Mouse (Mus musculus) urinary bladder, postnatal 25 days (tissue): ENCODE measurements around the gene Dmd.
"Not testable (repeated sequence)": the region's sequence is repeated elsewhere in the genome, so short reads cannot be mapped to it uniquely, and the experiment has no call there.

Experiments
- DNase-seq: peaks from one replicate; pipeline ENCODE4 v3.0.0; 2022; ENCODE audit warnings: low spot score

The Dmd gene

GRCm38 (mm10) chrX:82948630-82949029, at the start of gene Dmd:
Gene Dmd, plus strand, starts transcription at chrX:82948870.
- DNase-seq = no peak

GRCm38 (mm10) chrX:82901515-82901914, 47.2 kb upstream of the Dmd start:
- no peak for DNase-seq

GRCm38 (mm10) chrX:82987683-82988082, 39.0 kb downstream of the Dmd start:
- no peak for DNase-seq

DNA sequence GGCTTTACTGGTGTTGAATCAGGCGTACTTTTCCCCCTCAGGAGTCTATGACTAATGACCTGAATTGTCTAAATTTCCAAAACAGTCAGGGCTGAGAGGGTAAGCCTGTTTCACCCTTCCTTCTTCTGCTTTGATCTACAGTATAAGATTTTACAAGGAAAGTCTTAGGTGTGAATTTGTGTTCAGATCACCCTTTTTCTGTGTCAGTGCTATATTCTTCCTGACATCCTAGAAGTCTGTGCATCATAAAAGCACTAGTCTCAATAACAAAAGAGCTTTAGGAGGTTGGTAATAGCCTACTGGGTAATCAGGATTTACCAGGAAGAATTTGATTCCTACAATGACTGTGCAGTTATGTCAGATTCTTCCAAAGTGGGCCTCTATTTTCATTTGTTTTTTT, 101.5 kb downstream of the Dmd start:
- DNase-seq = no peak

- DNase-seq = no peak
These were observed 167.7 kb downstream of the Dmd start for GRCm38 (mm10) chrX:83116171-83116876.

- no peak for DNase-seq
These were observed 168.5 kb downstream of the Dmd start for GRCm38 (mm10) chrX:83117198-83117597.

GRCm38 (mm10) chrX:83220563-83220962, 271.9 kb downstream of the Dmd start:
- no peak for DNase-seq

DNA sequence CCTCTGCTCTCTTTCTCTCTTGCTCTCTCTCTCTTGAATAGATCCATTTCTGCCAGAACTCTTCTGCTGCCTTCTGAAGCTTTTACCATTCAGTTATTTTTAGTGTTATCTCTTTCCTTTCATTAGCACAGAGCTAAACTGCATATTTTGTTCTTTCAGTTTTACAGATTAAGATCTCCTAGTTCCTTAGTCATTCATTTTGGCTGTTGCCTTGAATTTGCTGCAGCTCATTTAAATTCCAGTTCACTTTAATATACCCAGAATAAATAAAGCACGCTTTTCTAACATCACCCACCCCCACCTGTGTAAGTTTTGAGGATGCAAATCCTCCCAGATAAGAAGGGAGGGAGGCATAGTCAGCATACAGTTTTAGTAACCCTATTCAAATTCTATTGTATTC, 272.4 kb downstream of the Dmd start:
- DNase-seq = no peak

- no peak for DNase-seq
These were observed 538.9 kb downstream of the Dmd start, which contains the start of gene Tsga8 for GRCm38 (mm10) chrX:83487598-83487997. Gene Tsga8, minus strand, starts transcription at chrX:83487924.

DNA sequence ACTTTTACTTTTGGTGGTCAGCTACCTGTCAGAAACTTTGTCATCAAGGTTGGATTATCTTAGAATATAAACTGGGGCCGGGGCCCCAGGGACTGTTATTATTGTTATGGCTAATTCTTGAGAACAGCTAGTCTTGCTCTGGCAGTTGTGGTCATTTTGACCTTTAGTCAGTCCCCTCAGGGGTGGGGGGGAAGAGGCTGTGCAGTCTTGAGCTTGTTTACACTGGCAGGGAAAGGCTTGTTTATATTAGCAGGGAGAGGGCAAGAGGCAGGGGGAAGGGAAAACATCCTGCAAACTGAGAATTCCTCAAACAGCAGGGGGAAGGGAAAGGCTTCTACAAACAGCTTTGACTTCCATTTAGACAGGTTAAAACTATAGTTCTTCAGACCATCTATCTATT, 726.3 kb downstream of the Dmd start:
- no peak for DNase-seq

- no peak for DNase-seq
These were observed 737.9 kb downstream of the Dmd start for GRCm38 (mm10) chrX:83686547-83686946.

DNA sequence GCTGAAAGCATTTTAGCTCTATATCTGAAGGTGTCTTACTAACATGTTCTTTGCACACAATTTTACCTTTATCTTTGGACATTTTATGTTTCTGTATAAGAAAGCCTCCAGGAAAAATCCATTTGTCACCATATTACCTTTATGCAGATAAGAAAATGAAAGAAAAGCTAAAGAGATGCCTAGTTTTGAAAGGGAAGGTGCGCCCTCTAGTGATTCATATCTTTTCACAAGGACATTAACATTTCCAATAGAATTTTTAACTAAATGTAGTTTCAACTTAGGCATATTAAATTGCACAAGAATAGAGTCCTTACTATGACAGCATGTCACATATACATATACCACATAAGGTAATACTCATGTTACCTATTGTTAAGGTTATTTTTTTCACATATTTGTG, 791.9 kb downstream of the Dmd start:
- no peak for DNase-seq

- no peak for DNase-seq
These were observed 797.8 kb downstream of the Dmd start for GRCm38 (mm10) chrX:83746301-83747008.

- no peak for DNase-seq
These were observed 838.7 kb downstream of the Dmd start for GRCm38 (mm10) chrX:83787406-83787805.

DNA sequence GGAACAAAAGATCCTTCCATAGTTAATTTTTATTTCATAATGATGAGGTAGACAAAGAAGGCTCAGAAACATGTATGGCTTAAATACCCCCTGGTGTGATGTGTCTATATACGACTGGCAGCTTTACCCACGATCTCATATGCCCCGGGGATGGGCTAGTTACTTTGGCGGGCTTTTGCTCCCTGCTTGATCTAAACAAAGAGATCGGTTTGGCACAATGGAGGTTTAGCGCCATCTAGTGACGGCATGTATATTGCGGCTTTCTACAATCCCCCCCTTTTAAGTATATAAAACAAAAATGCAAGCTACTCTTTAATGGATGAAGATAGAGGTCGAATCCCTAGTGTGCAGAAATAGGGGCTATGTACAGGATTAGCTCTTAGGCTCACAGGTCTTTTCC, 918.8 kb downstream of the Dmd start:
- not testable (repeated sequence) for DNase-seq

GRCm38 (mm10) chrX:83875389-83875788, 926.7 kb downstream of the Dmd start:
- DNase-seq = peak; percentile 19

DNA sequence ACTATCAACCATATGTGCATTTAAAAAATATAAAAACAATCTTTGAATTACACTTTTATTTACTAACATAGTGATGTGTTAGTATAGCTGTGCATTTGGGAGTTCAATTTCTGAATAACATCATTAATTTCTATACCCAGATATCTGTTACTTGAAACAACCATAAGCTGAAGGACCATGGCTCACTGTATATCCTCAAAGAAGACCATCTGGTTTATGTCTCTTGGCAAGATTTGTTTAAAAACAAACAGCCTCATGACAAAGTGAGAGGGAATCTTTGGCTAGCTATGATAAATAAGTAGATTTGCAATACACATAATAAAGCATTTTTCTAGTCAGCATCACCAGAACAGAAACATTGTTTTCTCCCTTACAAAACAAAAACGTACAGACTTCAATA, 1027.2 kb downstream of the Dmd start:
- DNase-seq = no peak

- peak; percentile 5 for DNase-seq
These were observed 1052.6 kb downstream of the Dmd start for GRCm38 (mm10) chrX:84001294-84001693.

DNA sequence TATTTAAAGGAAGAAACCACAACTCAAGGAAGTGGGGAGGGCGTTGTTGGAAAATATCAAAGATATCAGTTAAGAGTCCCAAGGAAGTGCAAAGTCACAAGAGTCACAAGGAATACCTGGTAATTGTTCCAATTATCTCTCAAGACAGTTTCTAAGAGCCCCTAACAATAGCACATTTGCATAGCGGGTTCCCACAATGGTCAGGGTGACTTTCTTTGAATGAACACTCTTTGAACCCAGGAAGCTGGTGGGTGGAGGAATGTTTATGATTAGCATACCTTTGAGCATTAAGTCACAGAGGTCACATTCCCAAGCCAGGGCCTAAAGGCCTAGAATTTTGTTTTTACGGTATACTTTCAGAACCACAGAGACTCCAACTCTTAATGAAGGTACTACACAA, 1113.8 kb downstream of the Dmd start:
- DNase-seq = not testable (repeated sequence)

GRCm38 (mm10) chrX:84165872-84166271, 1217.2 kb downstream of the Dmd start:
- no peak for DNase-seq

DNA sequence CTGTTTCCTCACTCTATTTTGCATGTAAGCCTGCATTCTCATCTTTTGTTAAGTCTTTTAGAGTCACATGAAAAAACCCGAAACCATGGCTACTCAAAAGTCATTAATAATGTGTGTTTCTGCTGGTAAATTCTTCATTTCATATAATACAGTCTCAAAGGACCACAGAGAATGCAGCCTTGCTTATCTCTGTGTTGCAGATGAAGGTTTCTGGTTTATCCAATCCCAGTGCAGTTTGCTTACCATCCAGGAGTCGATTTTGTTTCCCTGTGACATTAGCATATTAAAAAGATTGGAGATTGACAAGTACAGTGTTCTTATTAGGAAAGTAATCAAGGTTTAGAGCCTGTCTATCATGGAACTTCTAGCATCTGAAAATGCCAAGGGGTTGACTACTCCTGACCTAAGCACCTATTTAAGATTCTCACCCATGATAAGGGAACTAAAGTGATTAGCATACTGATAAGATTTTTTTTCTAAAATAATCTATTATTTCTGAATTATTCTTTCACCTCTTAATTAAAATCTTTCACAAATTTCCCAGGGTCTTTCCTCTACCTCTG, 1292.7 kb downstream of the Dmd start:
- no peak for DNase-seq

DNA sequence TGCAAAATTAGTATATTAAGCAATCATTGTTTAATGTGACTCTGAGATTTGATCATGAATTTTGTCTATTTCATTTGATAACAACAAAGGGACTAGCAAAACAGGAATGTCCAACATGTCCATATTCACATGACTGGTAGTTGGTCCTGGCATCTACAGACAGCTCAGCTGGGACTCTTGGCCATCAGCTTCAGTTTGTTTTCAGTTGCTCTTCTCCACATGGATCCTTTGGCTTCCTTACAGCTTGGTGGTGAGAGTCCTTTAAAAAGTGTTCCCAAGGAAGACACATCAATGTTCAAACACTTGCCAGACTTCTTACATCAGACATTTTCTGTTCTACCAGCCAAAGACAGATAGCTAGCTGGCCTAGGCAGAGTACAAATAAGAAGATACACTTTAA, 1381.9 kb downstream of the Dmd start:
- no peak for DNase-seq

GRCm38 (mm10) chrX:84332177-84332576, 1383.5 kb downstream of the Dmd start:
- DNase-seq = no peak
